Mouse (Mus musculus) urinary bladder, postnatal 36 days (tissue): ENCODE data around the gene Lin52.
A peak's percentile ranks its signal among the peaks of the same experiment; 100 is the strongest.

Experiments used
- DNase-seq, 2 experiments: peaks; one replicate each; pipeline ENCODE4 v3.0.0; 2022; ENCODE audit warnings: low spot score in 2 of 2, mixed read lengths in 1 of 2

Lin52 gene

DNA sequence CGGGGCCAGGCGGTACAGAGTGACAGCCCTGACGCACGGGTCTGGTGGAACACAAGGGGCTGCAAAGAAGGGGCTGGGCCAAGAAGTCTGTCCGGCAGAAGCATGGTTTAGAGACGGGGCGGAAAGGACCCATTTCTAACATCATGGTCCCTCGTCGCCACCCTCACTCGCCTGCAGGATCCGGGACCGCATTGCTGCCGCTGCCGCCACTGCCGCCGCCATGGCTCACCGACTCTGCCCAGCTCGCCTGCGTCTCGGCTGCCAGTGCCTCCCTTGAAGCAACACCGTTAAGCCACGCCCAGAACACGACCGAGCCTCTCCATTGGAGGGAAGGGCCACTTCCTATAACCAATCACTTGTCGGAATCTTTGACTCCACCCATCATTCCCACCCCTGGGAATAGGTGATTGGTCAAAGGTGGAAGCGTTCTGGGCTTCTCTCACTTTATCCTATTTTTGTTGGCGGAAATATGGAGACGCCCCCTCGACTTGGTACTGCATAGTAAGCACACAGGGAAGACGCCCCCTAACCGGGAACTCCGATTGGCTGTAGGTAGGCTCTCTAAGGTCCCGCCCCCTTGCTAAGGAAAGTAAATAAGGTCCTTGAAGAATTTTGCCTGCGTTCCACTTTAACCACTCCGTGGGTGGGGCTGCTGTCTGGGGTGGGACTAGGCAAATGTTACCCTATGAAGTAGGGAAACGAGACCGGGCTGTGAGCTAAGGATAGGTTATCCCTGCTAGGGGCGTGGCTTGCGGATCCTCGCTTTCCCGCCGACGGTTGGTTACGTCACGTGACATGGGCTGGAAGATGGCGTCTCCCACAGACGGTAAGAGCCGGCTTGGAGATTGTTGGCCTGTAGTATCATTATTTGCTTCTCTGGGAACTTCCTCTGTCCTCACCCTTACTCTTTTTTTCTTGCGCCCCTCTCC is at the start of gene Lin52, which contains the start of gene Aldh6a1:
Lin52 (plus strand) TSS at position 705 of the 929 bp plus-strand sequence.
Aldh6a1 (minus strand) TSS at position 287 of the 929 bp plus-strand sequence.
- DNase-seq: peak; percentile 96 to 97

DNA sequence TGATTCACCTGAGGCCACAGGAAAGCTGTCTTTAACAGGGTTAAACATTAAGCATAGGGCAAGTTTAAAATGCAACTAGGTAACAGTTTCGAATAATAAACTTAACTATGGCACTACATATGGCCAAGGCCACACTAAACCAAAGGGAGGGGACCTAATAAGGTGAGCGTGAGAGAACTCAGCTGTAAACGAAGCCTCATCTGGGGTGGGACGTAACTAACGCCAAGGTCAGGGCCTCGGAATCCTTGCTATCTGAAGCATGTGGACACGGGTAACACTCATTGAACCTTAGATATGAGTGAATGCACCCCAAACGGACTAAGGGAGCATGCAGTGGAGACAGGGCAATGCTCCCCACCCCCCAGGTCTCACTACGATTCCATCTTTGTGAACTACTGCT is 48.3 kb upstream of the Lin52 start:
- no peak for DNase-seq

DNA sequence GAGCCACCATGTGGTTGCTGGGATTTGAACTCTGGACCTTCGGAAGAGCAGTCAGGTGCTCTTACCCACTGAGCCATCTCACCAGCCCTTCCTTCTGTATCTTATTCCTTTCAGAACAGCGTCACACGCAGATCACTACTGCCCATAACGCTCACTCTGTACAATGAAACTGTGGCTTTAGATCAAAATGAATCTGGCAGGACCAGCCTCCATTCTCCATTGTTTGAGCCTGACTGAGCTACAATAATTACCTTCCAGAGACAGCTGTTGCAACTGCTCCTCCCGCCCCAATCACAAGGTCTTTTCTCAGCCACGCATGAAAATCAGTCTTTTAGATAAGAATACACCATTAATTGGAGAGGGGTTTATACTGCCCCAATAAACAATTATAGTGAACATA is 46.7 kb upstream of the Lin52 start:
- DNase-seq: no peak

DNA sequence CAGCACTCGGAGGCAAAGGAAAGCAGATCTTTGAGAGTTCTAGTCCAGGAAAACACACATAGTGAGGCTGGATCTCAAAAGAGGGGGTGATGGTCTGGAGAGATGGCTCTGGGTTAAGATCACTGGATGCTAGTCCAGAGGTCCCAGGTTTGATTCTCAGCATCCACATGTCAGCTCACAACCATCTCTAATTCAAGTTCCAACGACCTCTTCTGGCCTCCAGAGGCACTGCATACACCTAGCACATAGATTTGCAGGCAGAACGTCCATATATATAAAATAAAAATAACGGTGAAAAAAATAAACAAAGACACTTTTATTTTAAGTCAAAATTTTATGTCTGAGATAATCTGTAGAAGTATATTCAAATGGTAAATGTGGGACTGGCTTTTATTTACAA is 44.0 kb upstream of the Lin52 start:
- no peak for DNase-seq

DNA sequence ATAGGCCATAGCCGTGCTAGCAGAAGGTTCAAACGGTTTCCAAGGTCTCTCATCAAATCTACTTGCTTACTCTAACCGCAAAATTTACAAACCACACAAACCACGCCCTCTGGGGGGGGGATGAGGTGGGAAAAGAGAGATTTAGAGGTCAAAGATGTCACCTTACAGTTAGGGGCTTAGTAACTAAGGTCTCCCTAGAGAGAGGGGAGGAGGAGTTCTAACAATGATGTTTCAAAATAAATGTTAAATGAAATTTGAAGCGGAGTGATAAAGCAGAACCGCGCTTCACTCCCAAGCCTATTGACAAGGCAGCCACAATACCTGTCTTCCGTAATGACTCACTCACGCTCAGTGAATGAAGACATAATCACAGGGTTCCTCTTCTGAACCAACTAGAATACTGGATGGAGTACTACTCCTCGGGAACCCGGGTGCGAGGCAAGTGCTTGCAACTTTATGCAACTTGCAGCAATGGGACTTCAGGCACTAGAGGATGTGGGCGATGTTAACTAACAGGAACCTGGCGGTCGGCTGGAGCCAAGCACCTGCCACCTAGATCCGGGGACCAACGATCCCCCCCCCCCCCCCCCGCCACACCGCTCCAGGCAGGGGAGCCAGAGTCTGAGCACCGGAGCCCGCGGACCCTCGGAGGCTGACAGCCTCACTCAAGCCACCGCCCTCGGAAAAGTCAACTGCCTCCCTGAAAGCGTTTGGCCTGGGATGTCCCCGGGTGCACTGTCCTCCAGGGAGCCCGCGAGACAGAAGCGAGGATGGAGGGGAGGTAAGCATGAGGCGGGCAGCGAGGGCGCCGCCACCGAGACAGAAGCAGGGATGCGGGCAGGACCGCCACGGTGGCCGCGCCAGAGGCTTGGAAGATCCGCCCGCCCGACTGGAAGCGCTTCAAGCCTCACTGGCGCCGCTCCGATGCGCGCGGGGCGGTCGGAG is 43.1 kb upstream of the Lin52 start:
- DNase-seq: no peak

DNA sequence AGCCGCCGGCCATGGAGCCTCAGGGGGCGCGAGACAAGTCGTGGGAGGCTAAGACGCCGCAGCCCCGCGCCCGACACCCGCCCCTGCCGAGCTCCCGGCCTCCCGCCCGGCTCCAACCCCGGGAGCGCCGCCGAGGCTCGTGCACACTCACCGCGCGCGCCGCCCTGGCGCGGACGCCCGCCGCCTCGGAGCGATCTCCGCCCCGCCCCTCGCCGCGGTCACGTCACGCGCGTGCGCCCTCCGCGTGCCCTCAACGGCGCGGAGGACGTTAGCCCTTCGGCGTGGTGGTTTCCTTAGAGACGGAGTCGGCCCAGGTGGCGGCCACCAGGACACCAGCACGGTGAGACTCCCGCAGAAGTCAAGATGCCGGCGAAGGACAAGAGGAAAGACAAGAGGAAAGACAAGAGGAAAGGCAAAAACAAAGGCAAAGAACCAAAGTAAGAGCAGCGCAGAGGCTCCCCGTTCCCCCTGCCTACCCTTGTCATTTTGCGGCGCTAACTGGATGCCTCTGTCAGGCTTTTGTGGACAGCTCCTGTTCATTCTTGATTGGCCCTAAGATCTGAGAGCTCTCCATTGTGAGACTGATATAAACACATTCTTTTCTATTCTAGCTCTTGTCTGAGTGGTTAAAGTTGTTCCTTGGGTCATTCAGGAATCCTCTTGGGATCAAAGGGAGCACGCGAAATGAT is 42.3 kb upstream of the Lin52 start, which contains the start of the genes Entpd5 and Bbof1:
Entpd5 (minus strand) TSS at position 211 of the 689 bp plus-strand sequence.
Bbof1 (plus strand) TSS at position 253 of the 689 bp plus-strand sequence.
- peak; percentile 82 to 88 for DNase-seq

DNA sequence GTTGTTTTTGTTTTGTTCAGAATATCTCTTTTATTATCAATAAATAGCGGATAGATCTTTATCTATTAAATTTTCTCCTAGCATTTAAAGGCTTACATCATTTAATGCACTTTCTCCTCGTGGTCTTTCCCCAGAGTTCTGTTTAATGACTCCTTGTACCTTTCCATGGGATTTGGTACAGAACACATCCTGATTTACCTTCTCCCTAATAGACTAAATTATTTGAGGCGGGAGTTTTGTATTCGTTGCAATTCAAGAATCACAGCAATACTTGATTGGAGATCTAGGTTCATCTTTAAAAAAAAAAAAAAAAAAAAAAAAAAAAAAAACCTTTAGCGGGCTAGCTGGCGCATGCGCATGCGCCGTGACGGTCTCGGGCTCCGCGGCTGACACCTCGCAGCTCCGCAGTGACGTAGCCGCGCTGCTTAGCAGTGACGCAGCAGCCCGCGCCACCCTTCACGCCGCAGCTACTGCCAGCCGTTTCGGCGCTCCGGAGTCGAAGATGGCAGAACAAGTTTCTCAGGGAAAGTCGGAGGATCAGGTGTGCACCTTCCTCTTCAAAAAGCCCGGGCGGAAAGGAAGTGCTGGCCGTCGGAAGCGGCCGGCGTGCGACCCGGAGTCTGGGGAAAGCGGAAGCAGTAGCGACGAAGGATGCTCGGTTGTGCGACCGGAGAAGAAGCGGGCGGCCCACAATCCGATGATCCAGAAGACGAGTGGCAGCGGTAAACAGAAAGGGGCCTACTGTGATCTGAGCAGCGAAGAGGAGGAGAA is 34.2 kb upstream of the Lin52 start, which contains the start of gene Rnf113a2:
Rnf113a2 (plus strand) TSS at position 363 of the 771 bp plus-strand sequence.
- peak; percentile 75 to 80 for DNase-seq

DNA sequence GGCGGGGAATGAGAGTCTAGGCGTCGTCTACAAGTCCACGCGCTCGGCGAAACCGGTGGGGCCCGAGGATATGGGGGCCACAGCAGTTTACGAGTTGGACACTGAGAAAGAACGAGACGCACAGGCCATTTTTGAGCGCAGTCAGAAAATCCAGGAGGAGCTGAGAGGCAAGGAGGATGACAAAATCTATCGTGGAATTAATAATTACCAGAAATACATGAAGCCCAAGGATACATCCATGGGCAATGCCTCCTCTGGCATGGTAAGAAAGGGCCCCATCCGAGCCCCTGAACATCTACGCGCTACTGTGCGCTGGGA is 33.7 kb upstream of the Lin52 start:
- DNase-seq: no peak

DNA sequence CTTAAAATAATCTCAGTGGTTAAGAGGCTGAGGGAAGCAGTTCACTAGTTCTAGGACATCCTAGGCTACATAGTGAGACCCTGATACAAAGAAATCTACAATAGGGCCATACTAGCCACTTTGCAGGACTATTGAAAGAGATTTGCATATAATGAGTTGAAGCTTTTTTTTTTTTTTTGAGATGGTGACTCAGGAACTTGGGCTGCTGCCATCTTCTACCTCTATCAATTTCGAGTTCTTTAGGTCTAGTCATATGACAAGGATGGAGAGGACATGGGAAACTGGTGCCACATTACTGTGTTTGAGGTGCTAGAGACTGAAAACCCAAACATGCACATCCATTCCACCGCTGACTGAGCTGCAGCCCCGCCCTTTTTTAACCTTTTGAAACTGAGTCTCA is 27.2 kb upstream of the Lin52 start:
- DNase-seq: no peak

DNA sequence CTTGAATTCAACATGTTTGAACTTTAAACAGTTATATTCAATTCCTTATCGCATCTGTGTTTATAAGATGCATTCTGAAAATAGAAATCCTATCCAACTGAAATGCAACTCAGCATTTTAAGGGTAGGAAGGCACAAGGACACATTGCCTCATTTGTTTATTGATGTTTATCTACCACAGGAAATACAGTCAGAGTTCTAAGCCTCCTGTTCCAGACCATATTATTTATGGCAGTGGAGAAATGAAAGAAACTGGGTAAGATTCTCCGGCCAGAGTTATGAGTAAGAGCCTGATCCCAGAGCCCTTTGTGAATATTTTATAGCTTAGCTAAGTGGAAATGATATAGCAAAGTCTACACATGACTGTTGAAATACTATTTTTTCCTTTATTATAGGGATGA is 21.4 kb upstream of the Lin52 start:
- no peak for DNase-seq

DNA sequence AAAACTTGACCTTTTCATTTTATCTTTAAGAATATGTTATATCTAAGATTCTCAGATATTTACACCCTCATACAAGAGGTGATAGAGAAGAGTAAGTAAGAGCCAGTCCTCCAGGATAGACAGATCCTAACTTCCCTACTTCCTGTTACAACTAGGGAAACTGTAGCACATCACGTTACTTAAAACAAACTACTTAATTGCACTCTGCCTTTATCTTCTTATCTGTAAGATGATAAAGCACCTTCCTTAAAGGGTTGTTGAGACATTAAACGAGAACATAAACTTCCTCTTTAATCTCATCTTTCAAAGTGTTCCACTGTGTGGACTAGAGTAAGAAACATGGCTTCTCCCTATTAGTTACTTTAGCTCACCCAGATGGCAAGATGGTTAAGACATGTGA is 12.5 kb upstream of the Lin52 start:
- DNase-seq: no peak

DNA sequence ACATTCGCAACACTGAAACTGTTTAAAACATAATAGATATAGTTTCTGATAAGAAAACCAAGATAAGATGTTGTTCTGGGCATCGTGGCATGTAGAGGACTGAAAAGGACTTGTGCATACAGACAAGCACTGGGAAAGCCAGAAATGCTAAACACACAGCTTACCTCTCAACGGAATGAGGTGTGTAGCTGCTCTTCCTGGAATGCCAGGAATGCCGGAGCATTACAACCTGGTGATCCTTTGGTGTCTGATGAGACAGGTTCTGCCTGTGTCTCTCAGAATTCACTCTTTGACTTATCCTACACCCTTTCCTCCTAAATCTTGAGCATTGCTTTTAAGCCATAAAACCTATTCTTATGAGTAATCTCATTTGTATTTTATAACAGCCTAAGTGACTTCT is 8.7 kb upstream of the Lin52 start:
- no peak for DNase-seq

DNA sequence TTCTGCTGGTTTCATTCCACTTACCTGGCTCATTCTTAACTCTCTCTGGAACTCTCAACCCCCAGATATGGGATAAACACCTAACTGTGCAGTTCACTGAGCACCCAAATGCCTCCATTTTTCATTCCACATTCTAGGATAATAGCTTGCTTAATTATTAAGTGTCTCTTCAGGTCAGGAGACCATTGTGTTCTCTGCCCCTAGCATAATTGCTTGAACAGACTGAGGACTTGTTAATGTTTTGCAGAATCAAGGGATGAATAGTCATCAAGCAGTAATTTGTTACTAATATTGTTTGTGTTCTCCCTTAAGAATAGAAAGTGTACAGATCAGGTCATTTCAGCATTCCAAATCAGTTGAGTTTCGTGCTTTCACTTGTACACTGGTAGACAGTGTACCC is 3.8 kb upstream of the Lin52 start:
- no peak for DNase-seq

DNA sequence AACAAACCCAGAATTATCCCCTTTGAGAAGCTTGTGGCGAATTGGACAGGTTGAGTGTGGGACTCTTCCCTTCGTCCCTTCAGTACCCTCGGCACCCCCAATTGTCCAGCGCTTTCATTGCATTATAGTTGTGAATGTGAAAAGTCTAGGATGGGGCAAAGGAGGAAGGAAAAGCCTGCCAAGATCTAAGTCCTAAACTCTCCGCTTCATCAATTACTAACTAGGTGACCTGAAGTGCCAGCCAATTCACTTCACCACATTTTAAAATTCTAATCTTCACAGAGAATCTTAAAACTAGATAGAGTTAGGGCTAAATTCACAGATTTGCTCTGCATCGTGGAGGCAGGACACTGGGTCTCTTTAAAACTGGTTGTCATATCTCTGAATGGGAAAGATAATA is 3.0 kb upstream of the Lin52 start:
- no peak for DNase-seq

DNA sequence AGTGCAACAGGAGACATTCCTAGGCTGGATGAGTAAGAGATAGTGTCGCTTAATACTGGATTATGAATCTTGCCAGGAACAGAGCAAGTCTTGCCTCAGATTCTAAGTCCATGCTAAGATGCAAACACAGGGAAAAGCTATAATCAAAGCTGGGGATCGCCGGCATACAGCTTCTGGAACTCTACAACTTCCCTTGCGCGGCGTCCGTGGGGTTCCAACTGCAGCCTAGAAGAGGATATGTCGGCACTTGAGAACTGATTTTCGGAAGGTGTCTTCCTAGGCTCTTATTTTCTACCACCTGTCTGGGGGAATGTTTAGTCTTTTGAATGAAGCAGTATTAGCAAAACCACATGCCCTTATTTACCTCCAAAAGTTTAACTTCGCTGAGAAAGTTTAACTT is 1.3 kb upstream of the Lin52 start:
- DNase-seq: no peak

DNA sequence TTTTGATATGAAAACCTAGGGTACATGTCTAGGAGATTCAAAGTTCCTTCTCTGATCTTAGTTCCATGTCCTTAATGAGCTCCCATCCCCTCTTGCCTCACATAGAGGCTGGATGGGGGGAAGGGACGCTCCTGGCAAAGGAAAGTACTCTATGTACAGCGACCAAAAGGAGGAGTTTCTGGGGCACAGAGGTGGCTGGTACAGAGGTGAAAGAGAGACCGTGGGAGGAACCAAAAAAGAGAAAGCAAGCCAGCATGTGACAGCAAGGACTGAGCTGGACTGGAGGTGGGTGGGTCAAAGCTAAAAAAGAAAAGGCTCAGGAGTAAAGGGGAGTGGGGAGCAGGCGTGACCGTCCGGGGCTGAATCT is 888 bp upstream of the Lin52 start:
- DNase-seq: peak; percentile 22 to 60

DNA sequence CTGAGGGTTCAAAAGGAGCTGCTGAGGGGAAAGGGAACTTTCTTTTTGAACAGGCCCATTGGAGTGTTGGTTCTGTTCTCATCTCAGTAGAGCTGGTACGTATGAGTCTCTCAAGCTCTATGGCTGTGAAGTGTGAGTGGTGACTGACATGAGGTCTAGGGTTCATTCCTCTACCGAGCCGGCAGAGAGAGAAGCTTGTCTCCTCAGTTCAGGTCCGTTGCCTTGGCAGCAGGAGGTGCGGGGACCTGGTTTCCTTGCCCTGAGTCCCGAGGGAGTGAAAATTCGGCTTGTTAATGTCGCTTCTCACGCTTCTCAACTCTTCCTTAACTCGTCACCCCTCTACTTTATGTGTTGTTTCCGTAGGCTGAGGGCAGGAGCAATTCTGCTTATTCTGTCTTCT is 579 bp downstream of the Lin52 start:
- DNase-seq: no peak

DNA sequence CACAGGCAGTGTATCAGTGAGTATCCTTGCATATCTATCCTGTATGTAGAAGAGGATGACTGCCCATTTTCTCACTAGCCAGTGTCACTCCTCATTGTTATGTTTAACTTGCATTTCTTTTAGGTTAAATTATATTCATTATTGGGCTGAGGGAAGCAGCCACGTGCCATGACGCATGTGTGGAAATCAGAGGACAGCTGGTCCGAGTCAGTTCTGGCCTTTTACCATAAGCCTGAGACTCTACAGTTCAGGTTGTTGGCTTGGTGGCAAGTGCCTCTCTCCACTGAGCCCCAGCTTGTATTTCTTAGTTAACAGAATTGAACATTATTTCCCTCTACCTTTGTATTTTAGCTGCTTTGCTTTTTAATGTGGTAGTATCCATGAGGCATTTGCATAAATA is 5.7 kb downstream of the Lin52 start:
- no peak for DNase-seq

DNA sequence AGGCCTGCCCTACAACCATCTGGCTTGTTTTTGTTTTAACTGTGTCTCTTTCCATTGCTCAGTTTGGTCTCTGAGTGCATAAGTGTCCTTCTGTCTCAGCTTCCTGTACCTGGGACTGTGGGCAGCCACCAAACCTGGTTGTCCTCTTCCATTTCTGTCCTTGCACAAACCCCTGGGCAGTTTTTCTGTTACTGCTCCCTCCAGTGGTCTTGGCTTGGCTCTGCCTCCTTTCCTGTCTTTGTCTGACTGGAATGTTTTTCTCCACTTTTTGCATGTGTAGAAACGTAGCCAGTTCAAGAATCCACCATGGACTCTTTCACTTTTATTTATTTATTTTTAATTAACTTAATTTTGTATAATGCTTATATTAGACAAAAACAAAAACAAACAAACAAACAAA is 8.6 kb downstream of the Lin52 start:
- no peak for DNase-seq

DNA sequence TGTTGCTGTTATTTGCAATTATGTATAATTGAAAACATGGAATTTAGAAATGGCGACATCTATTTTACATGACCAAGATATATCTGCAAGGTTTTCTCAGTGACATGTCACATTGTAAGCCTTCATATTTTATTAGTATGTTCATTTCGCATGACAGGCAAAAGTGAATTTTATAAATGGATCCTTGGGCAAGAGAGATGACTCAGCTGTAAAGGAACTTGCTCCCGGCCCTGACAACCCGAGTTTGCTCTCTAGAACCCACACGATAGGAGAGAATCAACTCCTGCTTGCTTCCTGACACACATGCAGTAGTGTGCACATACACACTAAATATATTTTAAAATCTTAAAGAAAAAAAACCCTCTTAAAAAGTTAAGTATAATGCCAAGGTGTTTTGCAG is 10.2 kb downstream of the Lin52 start:
- DNase-seq: no peak

DNA sequence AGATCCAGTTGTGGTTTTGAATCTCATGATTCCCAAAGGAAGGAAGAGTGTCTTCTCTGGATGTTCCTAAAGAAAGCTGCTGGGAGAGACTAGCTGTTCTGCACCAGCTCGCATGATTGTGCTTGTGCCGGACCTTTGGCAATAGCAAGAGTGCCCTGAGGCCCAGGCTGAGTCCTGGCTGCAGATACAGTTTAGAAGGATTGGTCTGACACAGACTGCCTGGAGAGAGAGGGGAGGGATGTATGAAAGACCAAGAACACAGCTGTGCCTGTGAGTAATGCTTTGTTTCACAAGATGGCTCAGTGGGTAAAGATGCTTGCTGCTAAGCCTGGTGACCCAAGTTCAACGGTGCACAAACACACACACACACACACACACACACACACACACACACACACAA is 11.6 kb downstream of the Lin52 start:
- no peak for DNase-seq
